In genomic region chr5:114264791-114265190, GRCm38 (mm10) we compare ENCODE assay signal across 25 mouse cellular contexts. TPM values are rescaled to one million over a fixed set of nuclear protein-coding genes. Genes with fewer than 3 reads are reported as not detected.
DNase-seq lines count a peak whose midpoint lies in the region; ATAC-seq lines count a peak whose summit lies in the region.
"Had no signal": no experiment of that assay in that cellular context is flagged by ENCODE, and none has a peak within 500 bp of the region (broad histone marks: within the 10 kb centered on the region; RNA-seq: fewer than 3 reads in every experiment).

No protein-coding gene starts in this region.

- ATAC-seq in hindbrain, embryonic 12.5 days (ENCODE audit: low FRiP score), result no peak
- ATAC-seq: activated CD4-positive, CD25-positive, alpha-beta regulatory T cell, adult 4 months; CD4-positive, CD25-positive, alpha-beta regulatory T cell, adult 4 months; Patski had no signal

- no peak overlapping the region for H3K4me3 ChIP-seq in hindbrain, embryonic 10.5 days
- H3K4me3 ChIP-seq in hindbrain, embryonic 12.5 days, result no peak overlapping the region

- 0 out of 2 replicates have a peak overlapping the region, but pooled peaks have one; percentile 6 for H3K27ac ChIP-seq in hindbrain, embryonic 10.5 days
- no peak overlapping the region for H3K27ac ChIP-seq in hindbrain, embryonic 12.5 days

- WGBS in hindbrain, embryonic 10.5 days, result 87% methylated on average over 8 of the region's 8 CpGs
- 85% methylated on average over 8 of the region's 8 CpGs for WGBS in hindbrain, embryonic 12.5 days

- H3K9me3 ChIP-seq in hindbrain, embryonic 10.5 days, result no peaks in the 10 kb centered on the region
- no peaks in the 10 kb centered on the region for H3K9me3 ChIP-seq in hindbrain, embryonic 12.5 days (replicated peaks)
- H3K9me3 ChIP-seq: G1E had no signal

- peaks cover 53% of the 10 kb centered on the region for H3K27me3 ChIP-seq in hindbrain, embryonic 10.5 days (ENCODE audit: insufficient read depth, poor library complexity, severe bottlenecking)
- H3K27me3 ChIP-seq in hindbrain, embryonic 12.5 days, result peaks cover 63% of the 10 kb centered on the region

- H3K4me1 ChIP-seq in hindbrain, embryonic 10.5 days (replicated peaks), result peaks cover 44% of the 10 kb centered on the region
- peaks cover 25% of the 10 kb centered on the region; the same call in 1 of the 2 replicates for H3K4me1 ChIP-seq in hindbrain, embryonic 12.5 days

- no peak overlapping the region for H3K4me2 ChIP-seq in hindbrain, embryonic 12.5 days (replicated peaks)

- H3K36me3 ChIP-seq in hindbrain, embryonic 10.5 days, result no peaks in the 10 kb centered on the region
- H3K36me3 ChIP-seq in hindbrain, embryonic 12.5 days, result no peaks in the 10 kb centered on the region
- H3K36me3 ChIP-seq: G1E had no signal

- intact Hi-C loops in left cerebral cortex, postnatal 4 days (cut with DNase I), result no loop called here
- intact Hi-C loops in left cerebral cortex, postnatal 14 days (cut with DNase I), result no loop called here

- peak; percentile 65 to 72 for DNase-seq in cerebellum, postnatal 10 days
- DNase-seq in cerebellum, postnatal 36 days, result no peak
- DNase-seq in cerebellum, postnatal 14 days, result peak; percentile 39 to 58
- DNase-seq in cerebellum, adult 9-11 months, result no peak
- DNase-seq in hindbrain, embryonic 10.5 days (ENCODE audit: low spot score), result no peak
- DNase-seq in left cerebral cortex, postnatal 4 days, result peak; percentile 40
- no peak for DNase-seq in left cerebral cortex, postnatal 14 days (ENCODE audit: low spot score in 2 of 2)
- DNase-seq: adrenal gland, adult 2 months; adrenal gland, adult 8-10 months; adrenal gland, postnatal 10 days; adrenal gland, postnatal 14 days; adrenal gland, postnatal 25 days; adrenal gland, postnatal 36 days; B cell, adult 2 months; cerebellum, adult 11 months had no signal

- no peak overlapping the region for H3K9ac ChIP-seq in hindbrain, embryonic 12.5 days

RNA-seq across cellular contexts. Expression of gene Foxn4, which starts 8.8 kb away (rescaled TPM):
- polyA plus RNA-seq in hindbrain, embryonic 10.5 days (2016; fragmentation: Nextera tagmentation; extraction: Ambion mirVana), result 4.0 and 4.2 TPM in 2 replicates
- polyA plus RNA-seq in hindbrain, embryonic 12.5 days (2016; fragmentation: Nextera tagmentation; extraction: Ambion mirVana), result 3.2 and 4.1 TPM in 2 replicates
- under 1 TPM in 1 of 2 experiments, not detected in 1; 0.16 TPM for total RNA-seq in left cerebral cortex, postnatal 4 days (2021)
- not detected for total RNA-seq in left cerebral cortex, postnatal 14 days (2021)
- total RNA-seq: adrenal gland, adult 18-20 months; adrenal gland, adult 2 months; adrenal gland, adult 8-10 months; adrenal gland, postnatal 10 days; adrenal gland, postnatal 14 days; adrenal gland, postnatal 25 days; adrenal gland, postnatal 36 days; adrenal gland, postnatal 4 days; CH12.LX; MEL had no signal
- polyA plus RNA-seq: activated CD4-positive, CD25-positive, alpha-beta regulatory T cell, adult 4 months; adrenal gland, adult 2 months; C2C12; CD4-positive, CD25-positive, alpha-beta regulatory T cell, adult 4 months; G1E; Patski had no signal

RNA-seq across cellular contexts. Expression of gene Myo1h, which starts 24.2 kb away (rescaled TPM):
- 0.59 and 0.73 TPM in 2 replicates for polyA plus RNA-seq in hindbrain, embryonic 10.5 days (2016; fragmentation: Nextera tagmentation; extraction: Ambion mirVana)
- 0.51 and 0.79 TPM in 2 replicates for polyA plus RNA-seq in hindbrain, embryonic 12.5 days (2016; fragmentation: Nextera tagmentation; extraction: Ambion mirVana)
- total RNA-seq in left cerebral cortex, postnatal 4 days (2021), result 1 to 10 TPM; 1.1 TPM
- 1 to 10 TPM; 2.7 to 2.8 TPM for total RNA-seq in left cerebral cortex, postnatal 14 days (2021)
- polyA plus RNA-seq: adrenal gland, adult 2 months; G1E had no signal

Comparison
In these comparisons a context has a peak if more than half of its experiments do, and no peak if none do; other contexts are left out.
1. DNase-seq: peak in cerebellum, postnatal 10 days (2 of 2), cerebellum, postnatal 14 days (2 of 2) and left cerebral cortex, postnatal 4 days (single experiment); none in cerebellum, postnatal 36 days (0 of 2), cerebellum, adult 9-11 months (single experiment), hindbrain, embryonic 10.5 days (single experiment) and left cerebral cortex, postnatal 14 days (0 of 2).